Mouse (Mus musculus) brain, embryonic 14.5 days (tissue): ENCODE measurements at regions not wholly inside any gene's neighbourhood (a gene's known extent, or its start where the extent isn't known, plus 50 kb on each side); places are given as distances from the start of the nearest gene placed in this dataset.

Experiments
- CTCF ChIP-seq: fragments of 200-500 bp; IDR thresholded peaks from 2 replicates; pipeline ENCODE4 v1.5.1; 2012; ENCODE audit warnings: inconsistent platforms, mild to moderate bottlenecking, moderate library complexity, borderline replicate concordance; ENCODE audit not compliant: insufficient read depth, insufficient read length; ENCODE audit errors: extremely low read depth
- POLR2A ChIP-seq: fragments of 200-500 bp; IDR thresholded peaks from 2 replicates; pipeline ENCODE4 v1.6.1; 2012; ENCODE audit warnings: mild to moderate bottlenecking, inconsistent platforms, borderline replicate concordance; ENCODE audit not compliant: poor library complexity, insufficient read depth, insufficient read length, severe bottlenecking; ENCODE audit errors: extremely low read depth

- no peak for TF ChIP-seq CTCF
- TF ChIP-seq POLR2A, result no peak
These were observed 201.3 kb downstream of the Rgs3 start for GRCm38 (mm10) chr4:62760748-62761604.
